Mouse (Mus musculus) embryo, embryonic 10.5 days (tissue): ENCODE measurements at regions not wholly inside any gene's neighbourhood (a gene's known extent, or its start where the extent isn't known, plus 50 kb on each side); places are given as distances from the start of the nearest gene placed in this dataset.
"Not testable (repeated sequence)": the region's sequence is repeated elsewhere in the genome, so short reads cannot be mapped to it uniquely, and the experiment has no call there.

Source experiments
- DNase-seq: peaks from one replicate; pipeline ENCODE4 v3.0.0-alpha.2; 2015; ENCODE audit warnings: low spot score

DNA sequence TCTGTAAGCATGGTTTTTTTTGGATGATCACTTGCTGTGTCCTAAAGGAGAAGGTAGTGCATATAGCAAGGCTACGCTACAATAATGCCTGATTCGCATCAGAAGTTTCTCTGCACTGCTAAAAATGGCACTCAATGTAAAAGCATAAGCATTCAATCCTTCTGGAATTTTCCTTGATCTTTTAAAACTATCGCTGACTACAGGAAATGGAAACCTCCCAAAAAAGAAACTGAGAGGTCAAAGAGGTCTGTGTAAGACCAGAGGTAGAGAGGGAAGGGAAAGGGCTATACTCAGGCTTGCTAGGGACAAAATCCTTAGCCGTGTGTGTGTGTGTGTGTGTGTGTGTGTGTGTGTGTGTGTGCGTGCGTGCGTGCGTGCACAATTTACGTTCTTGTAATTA lies 1359.8 kb upstream of the A1bg start:
- DNase-seq, result no peak

DNA sequence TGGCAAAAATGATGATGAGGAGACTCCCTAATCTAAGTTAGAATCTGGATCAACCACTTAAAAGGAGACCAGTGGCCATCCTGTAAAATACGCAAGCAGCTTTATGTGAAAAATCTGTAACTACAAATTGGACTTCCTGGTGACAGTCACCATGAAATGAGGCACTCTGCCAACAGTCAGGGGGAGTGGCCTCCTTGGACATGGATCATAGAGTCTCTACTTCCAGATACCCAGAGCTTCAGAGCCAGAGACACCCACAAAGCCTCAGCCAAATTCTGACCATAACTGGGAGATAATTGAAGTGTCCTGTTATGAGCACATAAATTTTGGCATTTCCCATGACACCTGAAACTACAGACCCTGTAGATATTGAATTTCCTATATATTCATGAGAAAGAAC lies 1359.3 kb upstream of the A1bg start:
- DNase-seq, result no peak

DNA sequence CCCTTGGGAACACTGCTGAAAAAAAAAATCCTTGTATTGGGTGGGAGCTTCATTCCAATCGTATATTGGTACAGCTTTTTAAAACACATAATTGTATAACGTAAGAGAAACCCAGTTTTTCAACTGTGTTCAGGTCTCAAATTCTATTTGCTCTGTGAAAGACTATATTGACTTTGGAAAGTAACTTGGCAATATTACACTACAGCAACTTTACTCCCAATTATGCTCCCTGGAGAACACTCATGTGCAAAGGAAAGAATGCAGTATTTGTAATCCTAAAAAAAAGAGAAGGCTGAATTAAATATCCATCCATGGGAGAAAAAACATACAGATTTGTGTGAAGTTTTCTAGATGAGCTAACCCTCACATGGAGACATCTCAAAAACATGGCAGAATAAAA lies 1356.7 kb upstream of the A1bg start:
- DNase-seq, result no peak

- DNase-seq, result no peak
Observed at GRCm38 (mm10) chr15:62274818-62275217, 1352.0 kb upstream of the A1bg start.

GRCm38 (mm10) chr15:62273855-62274488 lies 1351.2 kb upstream of the A1bg start:
- no peak for DNase-seq

- no peak for DNase-seq
Observed at GRCm38 (mm10) chr15:62272755-62273154, 1349.9 kb upstream of the A1bg start.

DNA sequence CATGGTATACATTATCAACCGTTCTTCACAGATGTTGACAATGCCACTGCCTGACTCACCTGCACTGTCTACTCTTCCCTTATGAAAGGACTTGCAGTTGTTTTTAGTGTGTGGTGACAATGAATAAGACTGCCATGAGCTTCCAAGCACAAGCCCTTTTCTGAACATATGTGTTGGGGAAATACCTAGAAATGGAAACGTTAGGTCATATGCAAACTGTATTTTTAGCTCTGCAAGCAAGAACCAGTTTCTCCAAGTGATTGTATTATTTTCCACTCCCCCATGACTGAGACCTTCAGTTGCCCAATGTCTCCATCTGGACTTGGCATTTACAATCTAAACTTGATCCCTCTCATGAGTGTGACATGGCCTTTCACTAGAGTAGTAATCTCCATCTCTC lies 1348.6 kb upstream of the A1bg start:
- DNase-seq, result no peak

GRCm38 (mm10) chr15:62268189-62268588 lies 1345.4 kb upstream of the A1bg start:
- DNase-seq, result no peak

DNA sequence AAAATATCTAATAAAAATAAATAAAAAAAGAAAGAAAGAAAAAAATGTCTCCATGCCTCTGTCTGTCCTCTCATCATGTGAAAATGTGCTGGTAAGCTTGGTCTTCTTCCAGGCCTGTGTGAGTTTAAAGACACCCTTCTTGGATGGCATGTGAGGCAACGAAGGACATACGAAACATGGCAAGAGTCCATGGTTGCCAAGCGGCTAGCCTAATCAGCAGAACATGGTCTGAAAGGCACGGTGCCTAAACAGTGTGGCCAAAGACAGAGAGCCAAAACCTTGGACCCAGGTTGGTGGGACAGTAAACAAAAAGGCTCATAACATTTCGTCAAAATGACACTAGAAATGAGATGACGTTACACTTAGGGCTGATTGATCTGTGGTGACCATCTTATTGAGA lies 1344.7 kb upstream of the A1bg start:
- DNase-seq, result no peak

GRCm38 (mm10) chr15:62266025-62266424 lies 1343.2 kb upstream of the A1bg start:
- DNase-seq, result no peak

- DNase-seq, result no peak
Observed at GRCm38 (mm10) chr15:62265484-62265937, 1342.7 kb upstream of the A1bg start.

DNA sequence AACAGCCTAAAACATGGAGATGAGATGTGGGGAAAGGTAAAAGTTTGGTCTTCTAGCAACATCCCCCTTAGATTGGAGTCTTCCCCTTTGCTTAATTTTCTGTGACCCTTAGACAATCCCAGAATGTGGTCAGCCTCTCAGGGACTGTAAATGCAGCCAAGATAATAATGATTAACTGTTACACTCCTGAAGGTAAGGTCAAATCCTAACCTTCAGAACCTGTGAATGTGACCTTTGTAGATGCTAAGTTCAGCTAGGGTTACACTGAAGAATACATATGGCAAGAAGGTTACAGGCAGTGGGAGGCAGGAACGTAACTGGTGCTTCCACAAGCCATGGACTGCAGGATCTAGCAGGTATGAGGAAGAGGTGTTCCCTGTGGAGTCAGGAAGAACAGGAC lies 1342.2 kb upstream of the A1bg start:
- no peak for DNase-seq

GRCm38 (mm10) chr15:62264183-62264582 lies 1341.4 kb upstream of the A1bg start:
- no peak for DNase-seq

DNA sequence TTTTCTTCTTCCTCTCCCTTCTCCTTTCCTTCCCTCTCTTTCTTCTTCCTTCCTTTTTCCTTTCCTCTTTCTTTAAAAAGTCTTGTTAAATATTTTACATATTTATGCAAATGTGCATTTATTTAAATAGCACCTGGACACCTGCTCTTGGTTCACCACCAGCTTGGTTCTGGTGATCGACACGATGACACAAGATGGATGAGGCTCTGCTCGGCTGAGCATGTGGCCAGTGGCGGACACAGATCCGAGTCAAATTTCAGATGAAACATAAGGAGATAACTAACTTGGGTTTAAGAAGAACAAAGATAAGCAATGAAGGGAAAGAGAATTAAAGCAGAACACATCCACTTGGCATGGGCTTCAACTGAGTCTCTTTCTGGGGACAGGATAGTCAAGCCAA lies 1339.7 kb upstream of the A1bg start:
- DNase-seq, result no peak

DNA sequence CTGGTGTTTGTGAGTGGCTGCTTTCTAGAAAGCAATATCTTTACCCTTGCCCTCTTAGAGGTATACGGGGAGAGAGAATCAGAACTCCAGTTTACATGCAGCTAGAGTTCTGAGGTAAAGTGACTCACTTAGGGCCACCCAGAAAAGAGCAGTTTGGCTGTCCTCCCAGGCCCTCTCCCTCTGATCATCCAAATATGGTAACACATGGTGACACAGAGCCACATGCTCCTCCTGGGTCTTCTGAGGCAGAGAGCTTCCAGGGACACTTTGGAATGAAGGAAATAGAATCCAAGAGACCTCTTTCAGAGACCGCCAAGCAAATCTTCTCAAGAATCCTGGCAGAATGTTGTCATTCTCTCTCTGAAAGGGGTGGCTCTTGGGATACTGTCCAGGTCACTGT lies 1338.7 kb upstream of the A1bg start:
- no peak for DNase-seq

DNA sequence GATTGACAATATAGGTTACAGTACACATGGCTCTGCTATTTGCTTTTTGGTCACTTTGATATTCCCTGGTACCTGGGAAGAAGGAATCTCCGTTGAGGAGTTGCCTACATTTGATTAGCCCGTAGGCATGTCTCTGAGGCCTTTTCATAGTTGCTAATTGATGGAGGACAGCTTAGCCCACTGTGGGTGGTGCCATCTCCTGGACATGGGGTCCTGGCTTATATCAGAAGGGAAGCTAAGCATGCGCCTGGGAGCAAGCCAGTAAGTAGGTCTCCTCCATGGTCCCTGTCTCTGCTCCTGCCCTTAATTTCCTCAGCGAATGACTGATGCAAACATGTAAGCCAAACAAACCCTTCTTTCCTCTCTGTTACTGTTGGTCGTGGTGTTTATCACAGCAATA lies 1335.8 kb upstream of the A1bg start:
- no peak for DNase-seq

DNA sequence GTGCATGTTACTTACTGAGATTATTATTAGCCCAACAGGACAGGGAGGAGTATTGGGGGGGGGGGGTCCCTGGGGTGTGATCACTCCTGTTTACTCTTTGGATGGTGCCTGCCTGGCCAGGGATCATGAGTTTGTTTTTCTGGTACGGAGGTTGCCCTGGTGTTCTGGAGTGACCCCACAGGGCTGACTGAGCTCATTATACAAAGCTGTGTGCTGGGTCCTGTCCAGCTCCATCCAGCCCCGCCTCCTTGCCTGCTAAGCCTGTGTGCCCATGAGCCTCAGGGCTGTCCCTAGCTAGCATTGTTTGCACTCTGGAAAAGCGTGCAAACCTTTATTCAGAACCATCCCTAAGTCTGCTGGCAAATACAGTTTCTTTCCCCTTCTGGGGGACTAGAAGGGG lies 1335.1 kb upstream of the A1bg start:
- peak; percentile 56 for DNase-seq

DNA sequence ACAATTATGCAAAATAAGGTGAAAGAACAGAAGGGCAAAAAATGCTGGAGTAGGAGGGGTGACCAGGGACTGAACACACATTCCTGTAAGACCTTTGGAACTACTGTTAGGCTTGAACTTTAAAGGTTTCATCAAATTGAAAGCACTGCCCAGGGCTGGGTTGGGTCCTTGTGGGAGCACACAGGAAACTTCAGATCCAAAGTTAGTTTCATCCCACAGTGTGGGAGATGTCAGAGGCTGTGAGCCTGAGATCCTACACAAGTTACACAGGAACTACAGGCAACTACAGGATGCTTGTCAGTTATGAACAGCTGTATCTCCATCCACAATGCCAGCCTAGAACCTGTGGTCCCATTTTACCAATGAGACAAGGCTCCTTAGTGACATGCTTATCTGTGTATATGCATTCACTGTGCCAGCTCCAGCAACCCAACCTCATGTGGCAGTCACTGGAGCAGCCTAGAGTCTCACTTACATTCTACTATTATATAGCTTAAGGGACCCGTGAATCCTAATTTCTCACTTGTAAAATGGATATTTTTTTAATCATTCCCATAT lies 1334.4 kb upstream of the A1bg start:
- DNase-seq, result no peak

DNA sequence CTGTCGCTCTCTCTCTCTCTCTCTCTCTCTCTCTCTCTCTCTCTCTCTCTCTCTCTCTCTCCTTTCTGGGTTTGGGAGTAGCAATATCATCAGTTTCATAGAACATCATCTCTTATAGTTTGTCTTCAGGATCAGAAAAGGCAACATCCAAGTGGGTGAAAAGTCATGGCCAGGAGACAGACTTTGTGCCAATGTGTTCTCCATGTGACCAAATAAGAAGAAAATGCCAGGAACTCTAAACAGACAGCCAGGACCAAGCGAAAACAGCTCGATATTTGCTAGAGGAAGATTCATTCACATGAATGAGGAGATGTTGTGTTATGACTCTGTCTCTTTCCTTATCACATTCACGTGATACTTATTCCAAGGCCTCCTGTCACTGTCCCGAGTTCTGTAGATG lies 1332.8 kb upstream of the A1bg start:
- DNase-seq, result no peak

DNA sequence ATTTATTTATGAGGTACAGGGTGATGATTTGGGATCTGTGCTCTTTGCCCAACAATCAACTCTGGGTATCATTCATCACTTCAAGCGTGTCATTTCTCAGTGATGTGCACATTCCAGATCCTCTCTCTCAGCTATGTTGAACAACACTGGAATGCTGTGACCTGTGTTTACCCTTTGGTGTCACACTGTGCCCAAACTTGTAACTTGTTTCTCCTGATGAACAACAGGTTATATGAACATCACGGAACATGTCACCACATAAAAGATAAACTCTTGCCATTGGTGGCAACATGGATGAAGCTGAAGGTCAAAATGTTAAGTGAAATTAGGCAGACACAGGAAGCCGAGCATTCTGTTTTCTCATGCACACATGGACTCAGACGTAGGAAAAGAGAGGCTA lies 1330.9 kb upstream of the A1bg start:
- DNase-seq, result no peak

GRCm38 (mm10) chr15:62252078-62252833 lies 1329.4 kb upstream of the A1bg start:
- DNase-seq, result not testable (repeated sequence)

GRCm38 (mm10) chr15:62249436-62249835 lies 1326.6 kb upstream of the A1bg start:
- no peak for DNase-seq

- no peak for DNase-seq
Observed at GRCm38 (mm10) chr15:62246561-62247079, 1323.8 kb upstream of the A1bg start.
